Mouse (Mus musculus) lung, postnatal 14 days (tissue): ENCODE measurements around the gene Vmn2r49.
"Not testable (repeated sequence)": the region's sequence is repeated elsewhere in the genome, so short reads cannot be mapped to it uniquely, and the experiment has no call there.

Experiments used
- DNase-seq: peaks from one replicate; pipeline ENCODE4 v3.0.0; 2021

Gene Vmn2r49

DNA sequence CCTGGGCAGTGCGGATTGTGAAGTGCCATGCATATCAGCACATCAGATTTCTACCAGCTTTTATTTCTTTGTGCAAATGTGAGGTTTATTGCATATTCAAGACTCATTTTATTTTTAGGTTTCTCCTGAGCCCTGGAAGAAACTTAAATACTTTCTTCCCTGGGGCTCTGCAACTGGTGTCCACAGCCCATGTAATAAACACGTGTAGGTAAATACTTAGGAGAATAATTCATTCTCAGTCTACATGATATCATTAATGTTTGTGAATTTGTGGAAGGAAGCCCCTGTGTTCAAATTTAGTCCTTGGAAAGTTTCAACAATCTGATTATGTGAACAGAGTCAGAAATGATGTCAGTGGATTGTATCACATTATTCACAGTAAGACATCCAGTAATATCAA lies at the start of gene Vmn2r49:
Gene Vmn2r49 (minus strand): TSS at position 101 of the 400 bp plus-strand sequence.
- not testable (repeated sequence) for DNase-seq

DNA sequence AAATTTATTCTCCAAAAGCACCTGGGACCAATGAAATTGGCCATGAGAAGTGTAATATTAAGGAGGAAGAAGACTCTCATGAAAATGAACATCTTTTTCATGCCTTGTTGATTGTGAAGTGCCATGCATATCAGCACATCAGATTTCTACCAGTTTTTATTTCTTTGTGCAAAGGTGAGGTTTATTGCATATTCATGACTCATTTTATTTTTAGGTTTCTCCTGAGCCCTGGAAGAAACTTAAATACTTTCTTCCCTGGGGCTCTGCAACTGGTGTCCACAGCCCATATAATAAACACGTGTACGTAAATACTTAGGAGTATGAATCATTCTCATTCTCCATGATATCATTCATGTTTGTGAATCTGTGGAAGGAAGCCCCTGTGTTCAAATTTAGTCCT lies 38.6 kb downstream of the Vmn2r49 start, which contains the start of gene Vmn2r48:
Gene Vmn2r48 (minus strand): TSS at position 101 of the 400 bp plus-strand sequence.
- DNase-seq: not testable (repeated sequence)
